In the genomic region with DNA sequence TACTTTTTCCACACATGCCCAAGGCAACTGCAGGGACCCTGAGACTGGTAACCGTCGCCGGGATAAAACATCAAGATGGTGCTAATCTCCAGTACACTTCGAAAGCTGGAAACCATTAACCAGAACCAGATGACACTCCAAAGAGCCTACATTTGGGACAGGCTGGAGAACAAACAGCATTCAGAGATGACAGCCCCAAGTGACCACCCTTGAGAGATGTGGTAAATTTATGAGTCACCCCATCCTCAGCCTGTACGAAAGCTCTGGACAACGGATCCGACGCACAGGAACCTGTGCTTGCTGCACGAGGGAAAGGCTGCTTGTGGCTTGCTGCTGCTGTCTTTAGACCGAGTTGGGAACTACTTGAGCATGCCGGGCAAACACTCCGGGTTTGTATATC, we compare ENCODE assay signal across 9 mouse cellular contexts. TPM values are rescaled to one million over a fixed set of nuclear protein-coding genes. Genes with fewer than 3 reads are reported as not detected.
DNase-seq lines count a peak whose midpoint lies in the region; ATAC-seq and TF ChIP-seq lines count a peak whose summit lies in the region.
"Had no signal": no experiment of that assay in that cellular context is flagged by ENCODE, and none has a peak within 500 bp of the region (broad histone marks: within the 10 kb centered on the region; RNA-seq: fewer than 3 reads in every experiment).

No protein-coding gene starts in this region.

- H3K4me2 ChIP-seq in hindbrain, embryonic 15.5 days: 0 out of 2 replicates have a peak overlapping the region, but pooled peaks have one; percentile 27

- H3K4me1 ChIP-seq in hindbrain, embryonic 15.5 days (replicated peaks): peaks cover 37% of the 10 kb centered on the region
- peaks cover 29% of the 10 kb centered on the region for H3K4me1 ChIP-seq in olfactory bulb, adult 2 months (ENCODE audit: control insufficient read depth, insufficient read depth, low read length)

- no peak for DNase-seq in layer of hippocampus, adult 2 months (ENCODE audit: low spot score in 2 of 2)
- DNase-seq in layer of hippocampus, adult 8-10 months (ENCODE audit: low spot score in 2 of 2): no peak
- peak; percentile 37 for DNase-seq in embryo, embryonic 9.5 days (ENCODE audit: extremely low spot score)
- no peak for DNase-seq in adrenal gland, adult (ENCODE audit: inconsistent age in 2 of 2, low spot score in 1 of 2)
- no peak for DNase-seq in ovary, postnatal 36 days (ENCODE audit: low spot score)
- DNase-seq: right cerebral cortex, postnatal 4 days had no signal

- no peaks in the 10 kb centered on the region for H3K36me3 ChIP-seq in hindbrain, embryonic 15.5 days

- no peak for TF ChIP-seq CTCF in layer of hippocampus, adult 2 months (conservative IDR thresholded peaks at IDR 0.05)
- TF ChIP-seq CTCF in olfactory bulb, adult 2 months (IDR thresholded peaks at IDR 0.05; ENCODE audit: insufficient read depth, low read depth, low read length): no peak

- no peak for TF ChIP-seq POLR2A in olfactory bulb, adult 2 months (IDR thresholded peaks at IDR 0.05; ENCODE audit: insufficient read depth, low read depth, low read length)

- peak overlapping the region; percentile 67; the same call in 1 of the 2 replicates for H3K27ac ChIP-seq in layer of hippocampus, adult 2 months
- peak overlapping the region; percentile 59; the same call in 1 of the 2 replicates for H3K27ac ChIP-seq in hindbrain, embryonic 15.5 days (replicated peaks)
- peak overlapping the region; percentile 35; the same call in 1 of the 2 replicates for H3K27ac ChIP-seq in olfactory bulb, adult 2 months (ENCODE audit: insufficient read depth, low read depth, low read length)
- H3K27ac ChIP-seq: macrophage had no signal

- ATAC-seq in hindbrain, embryonic 15.5 days (ENCODE audit: low FRiP score, low read depth): no peak

- H3K9ac ChIP-seq in hindbrain, embryonic 15.5 days: no peak overlapping the region

- WGBS in hindbrain, embryonic 15.5 days: 83% methylated on average over 12 of the region's 12 CpGs
- 59% methylated on average over 12 of the region's 12 CpGs for WGBS in olfactory bulb, adult 2 months

- H3K9me3 ChIP-seq in hindbrain, embryonic 15.5 days: no peaks in the 10 kb centered on the region

- H3K4me3 ChIP-seq in layer of hippocampus, adult 2 months: no peak overlapping the region
- H3K4me3 ChIP-seq in hindbrain, embryonic 15.5 days: no peak overlapping the region
- no peak overlapping the region for H3K4me3 ChIP-seq in olfactory bulb, adult 2 months (ENCODE audit: insufficient read depth, low read depth, low read length)

- H3K27me3 ChIP-seq in hindbrain, embryonic 15.5 days: no peaks in the 10 kb centered on the region

RNA-seq across cellular contexts. Expression of gene Limk2, which starts 34.2 kb away (rescaled TPM):
- 100 to 1,000 TPM in 1 of 2 experiments, 10 to 100 TPM in 1; 97.6 to 117 TPM for total RNA-seq in layer of hippocampus, adult 2 months (2021)
- total RNA-seq in layer of hippocampus, adult 8-10 months (2022): 100 to 1,000 TPM in 3 of 4 experiments, 10 to 100 TPM in 1; 91.2 to 111 (median 105) TPM
- polyA plus RNA-seq in hindbrain, embryonic 15.5 days (2015; fragmentation: Nextera tagmentation; extraction: Ambion mirVana): 148 and 158 TPM in 2 replicates
- not detected in 2 replicates for polyA plus RNA-seq in olfactory bulb, adult 2 months (2012; ENCODE audit: insufficient read depth, insufficient read length, low replicate concordance, missing spikeins)

RNA-seq across cellular contexts. Expression of gene Pik3ip1, which starts 44.5 kb away (rescaled TPM):
- total RNA-seq in layer of hippocampus, adult 2 months (2021): 10 to 100 TPM; 35.9 to 41.5 TPM
- 10 to 100 TPM; 38.2 to 53.1 (median 46.4) TPM for total RNA-seq in layer of hippocampus, adult 8-10 months (2022)
- 26.1 and 26.3 TPM in 2 replicates for polyA plus RNA-seq in hindbrain, embryonic 15.5 days (2015; fragmentation: Nextera tagmentation; extraction: Ambion mirVana)
- not detected in 2 replicates for polyA plus RNA-seq in olfactory bulb, adult 2 months (2012; ENCODE audit: insufficient read depth, insufficient read length, low replicate concordance, missing spikeins)
